Mouse (Mus musculus): ENCODE data around the gene Morc1. TPM values are rescaled to one million over a fixed set of nuclear protein-coding genes. Genes with fewer than 3 reads are reported as not detected.
A peak's percentile ranks its signal among the peaks of the same experiment; 100 is the strongest.

The Morc1 gene
- polyA plus RNA-seq, 1 experiment from 2014 or later = not detected

DNA sequence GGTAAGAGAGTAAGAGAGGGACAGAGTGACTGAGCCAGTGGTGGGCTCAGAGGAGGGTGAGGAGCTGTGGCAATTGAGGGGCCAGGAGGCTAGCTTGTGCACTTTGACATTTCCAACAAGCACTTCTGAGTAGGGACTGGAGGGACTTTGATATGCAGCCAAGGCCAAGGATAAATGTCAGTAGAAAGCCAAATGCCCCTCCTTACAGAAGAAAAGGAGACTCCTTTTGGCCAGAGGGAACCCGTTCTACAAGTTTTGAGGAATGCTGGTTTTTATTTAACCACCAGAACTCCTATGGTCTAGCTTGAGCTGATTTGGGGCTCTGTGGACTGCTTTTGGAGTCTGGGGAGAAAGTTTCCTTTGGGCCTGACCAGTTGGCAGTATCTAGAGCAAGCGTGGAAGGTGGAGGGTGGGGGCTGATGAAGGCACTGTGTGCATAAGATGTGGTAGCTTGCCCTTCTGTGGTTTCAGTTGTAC, 172.7 kb downstream of the Morc1 start:
- no peak overlapping the region for H3K9ac ChIP-seq (ENCODE audit: low read length)
- DNase-seq (ENCODE audit: low spot score) (no peak), ATAC-seq (ENCODE audit: insufficient number of reproducible peaks, low FRiP score, low TSS enrichment, low read depth) (no peak)
- no peak overlapping the region for H3K4me2 ChIP-seq (ENCODE audit: low read depth, severe bottlenecking)
- 88% methylated on average over 2 of the region's 2 CpGs for whole genome bisulfite sequencing
- no peaks in the 10 kb centered on the region for H3K4me1 ChIP-seq (ENCODE audit: control insufficient read depth, insufficient read depth, low read length)
- no peak overlapping the region for H3K4me3 ChIP-seq (ENCODE audit: low read depth, low read length)
- H3K36me3 ChIP-seq (ENCODE audit: control insufficient read depth, insufficient read depth, low read length) = no peaks in the 10 kb centered on the region
- H3K9me3 ChIP-seq (ENCODE audit: control insufficient read depth, low read length) = no peaks in the 10 kb centered on the region
- no peaks in the 10 kb centered on the region for H3K27me3 ChIP-seq (ENCODE audit: control insufficient read depth, insufficient read depth, low read length)
- no peak overlapping the region for H3K27ac ChIP-seq (replicated peaks; ENCODE audit: low read depth, low read length)

DNA sequence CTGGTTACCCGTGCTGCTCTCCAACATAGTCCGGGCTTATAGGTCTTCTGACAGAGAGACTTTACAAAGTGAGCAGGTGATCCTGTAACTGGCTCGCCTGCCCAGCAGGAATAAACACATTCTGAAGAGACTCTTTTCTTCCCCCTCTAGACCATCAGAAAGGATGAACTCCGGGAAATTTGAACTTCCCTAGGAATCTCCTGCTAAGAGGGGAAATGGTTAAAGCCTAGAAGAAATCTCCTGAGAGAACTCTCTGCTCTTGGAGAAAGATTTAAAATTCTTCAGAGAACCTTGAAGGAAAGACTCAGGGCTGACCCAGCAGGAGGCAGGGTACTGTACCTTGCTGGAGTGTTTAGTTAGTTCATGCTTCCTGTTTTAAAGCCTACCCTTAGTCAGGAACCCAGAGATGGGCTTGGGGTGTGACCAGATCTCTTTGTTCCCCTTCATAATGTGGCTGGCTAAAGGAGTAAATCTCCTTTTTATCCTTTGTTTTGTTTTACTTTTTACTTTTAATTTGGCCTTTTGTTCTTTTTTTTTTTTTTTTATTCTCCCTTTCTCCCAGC, 175.5 kb downstream of the Morc1 start:
- Histone ChIP-seq H3K36me3 (ENCODE audit: control insufficient read depth, insufficient read depth, low read length) (no peaks in the 10 kb centered on the region), H3K9ac (ENCODE audit: low read length) (no peak overlapping the region), H3K4me1 (ENCODE audit: control insufficient read depth, insufficient read depth, low read length) (no peaks in the 10 kb centered on the region), H3K27me3 (ENCODE audit: control insufficient read depth, insufficient read depth, low read length) (no peaks in the 10 kb centered on the region), H3K9me3 (ENCODE audit: control insufficient read depth, low read length) (no peaks in the 10 kb centered on the region), H3K4me2 (ENCODE audit: low read depth, severe bottlenecking) (no peak overlapping the region), H3K4me3 (ENCODE audit: low read depth, low read length) (no peak overlapping the region), H3K27ac (replicated peaks; ENCODE audit: low read depth, low read length) (no peak overlapping the region)
- WGBS = 70% methylated on average over 4 of the region's 4 CpGs
- no peak for ATAC-seq (ENCODE audit: insufficient number of reproducible peaks, low FRiP score, low TSS enrichment, low read depth)
- no peak for DNase-seq (ENCODE audit: low spot score)

DNA sequence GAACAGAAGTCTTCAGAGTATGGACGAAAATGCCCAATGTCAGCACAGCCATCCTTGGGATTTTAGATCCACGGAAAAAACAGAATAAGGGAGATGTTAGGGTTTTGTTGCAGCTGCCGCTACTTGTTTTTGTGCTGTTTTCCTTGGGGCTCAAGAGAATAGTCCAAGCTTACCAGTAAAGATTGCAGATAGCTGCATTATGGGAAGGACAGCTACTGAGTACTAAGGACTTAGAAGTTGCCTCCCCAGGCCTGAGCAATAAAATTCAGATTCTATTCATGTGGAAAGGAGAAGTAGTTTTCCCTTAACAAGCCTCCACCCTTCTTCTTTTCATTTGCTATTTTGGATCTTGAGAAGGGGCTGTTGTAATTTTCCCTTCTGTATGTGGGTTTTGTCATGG, 177.2 kb downstream of the Morc1 start:
- H3K4me1 ChIP-seq (ENCODE audit: control insufficient read depth, insufficient read depth, low read length) = no peaks in the 10 kb centered on the region
- no peak overlapping the region for H3K4me2 ChIP-seq (ENCODE audit: low read depth, severe bottlenecking)
- WGBS = 86% methylated on average over 3 of the region's 3 CpGs
- no peaks in the 10 kb centered on the region for H3K9me3 ChIP-seq (ENCODE audit: control insufficient read depth, low read length)
- no peak overlapping the region for H3K9ac ChIP-seq (ENCODE audit: low read length)
- no peaks in the 10 kb centered on the region for H3K27me3 ChIP-seq (ENCODE audit: control insufficient read depth, insufficient read depth, low read length)
- DNase-seq (ENCODE audit: low spot score) = no peak
- H3K27ac ChIP-seq (replicated peaks; ENCODE audit: low read depth, low read length) = no peak overlapping the region
- no peaks in the 10 kb centered on the region for H3K36me3 ChIP-seq (ENCODE audit: control insufficient read depth, insufficient read depth, low read length)
- no peak overlapping the region for H3K4me3 ChIP-seq (ENCODE audit: low read depth, low read length)
- ATAC-seq (ENCODE audit: insufficient number of reproducible peaks, low FRiP score, low TSS enrichment, low read depth) = no peak

DNA sequence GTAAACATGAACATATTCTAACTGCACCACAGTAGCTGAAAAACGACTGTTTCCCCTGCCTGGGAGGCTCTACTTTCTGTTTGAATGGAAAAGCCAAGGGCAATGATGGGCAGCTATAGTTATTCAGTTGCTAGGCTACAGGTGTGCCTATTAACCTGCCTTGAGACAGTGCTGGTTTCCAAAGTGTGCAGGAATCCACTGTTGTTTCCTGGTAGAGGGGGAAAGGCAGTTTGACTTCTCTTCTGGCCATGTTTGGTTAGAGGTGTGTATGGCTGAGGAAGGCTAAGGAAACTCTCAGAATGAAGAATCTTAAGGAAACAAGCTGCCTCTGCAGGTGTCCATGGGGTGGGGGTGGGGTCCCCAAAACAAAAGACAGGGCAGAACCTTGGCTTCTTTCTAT, 179.8 kb downstream of the Morc1 start:
- H3K27ac ChIP-seq (replicated peaks; ENCODE audit: low read depth, low read length) = no peak overlapping the region
- H3K9me3 ChIP-seq (ENCODE audit: control insufficient read depth, low read length) = no peaks in the 10 kb centered on the region
- DNase-seq (ENCODE audit: low spot score) (no peak), ATAC-seq (ENCODE audit: insufficient number of reproducible peaks, low FRiP score, low TSS enrichment, low read depth) (no peak)
- H3K4me1 ChIP-seq (ENCODE audit: control insufficient read depth, insufficient read depth, low read length) = no peaks in the 10 kb centered on the region
- no peak overlapping the region for H3K4me2 ChIP-seq (ENCODE audit: low read depth, severe bottlenecking)
- 74% methylated on average over 1 of the region's 1 CpGs for WGBS
- no peak overlapping the region for H3K9ac ChIP-seq (ENCODE audit: low read length)
- H3K27me3 ChIP-seq (ENCODE audit: control insufficient read depth, insufficient read depth, low read length) = no peaks in the 10 kb centered on the region
- H3K36me3 ChIP-seq (ENCODE audit: control insufficient read depth, insufficient read depth, low read length) = no peaks in the 10 kb centered on the region
- no peak overlapping the region for H3K4me3 ChIP-seq (ENCODE audit: low read depth, low read length)

DNA sequence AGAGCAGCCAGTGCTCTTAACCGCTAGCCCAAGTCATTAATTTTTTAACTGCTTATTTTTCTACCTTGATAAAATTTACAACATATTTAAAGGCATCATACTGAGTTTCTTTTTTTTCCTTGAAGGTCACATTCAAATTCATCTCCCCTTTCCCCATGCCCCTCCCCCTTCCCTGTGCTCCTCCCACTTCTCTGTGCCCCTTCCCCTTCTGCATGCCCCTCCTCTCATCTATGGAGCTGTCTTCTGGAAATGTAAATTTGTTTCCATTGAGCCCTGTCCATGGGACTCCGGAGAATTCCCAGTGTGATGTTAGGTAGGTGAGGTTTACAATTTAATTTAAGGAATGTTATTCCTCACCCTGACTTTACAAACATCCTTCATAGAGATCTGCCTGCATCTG, 180.4 kb downstream of the Morc1 start:
- H3K9me3 ChIP-seq (ENCODE audit: control insufficient read depth, low read length) = no peaks in the 10 kb centered on the region
- no peaks in the 10 kb centered on the region for H3K27me3 ChIP-seq (ENCODE audit: control insufficient read depth, insufficient read depth, low read length)
- H3K27ac ChIP-seq (replicated peaks; ENCODE audit: low read depth, low read length) = no peak overlapping the region
- H3K4me2 ChIP-seq (ENCODE audit: low read depth, severe bottlenecking) = no peak overlapping the region
- no peaks in the 10 kb centered on the region for H3K4me1 ChIP-seq (ENCODE audit: control insufficient read depth, insufficient read depth, low read length)
- H3K4me3 ChIP-seq (ENCODE audit: low read depth, low read length) = no peak overlapping the region
- H3K36me3 ChIP-seq (ENCODE audit: control insufficient read depth, insufficient read depth, low read length) = no peaks in the 10 kb centered on the region
- 90% methylated on average over 2 of the region's 2 CpGs for WGBS
- no peak for DNase-seq (ENCODE audit: low spot score)
- H3K9ac ChIP-seq (ENCODE audit: low read length) = no peak overlapping the region
- no peak for ATAC-seq (ENCODE audit: insufficient number of reproducible peaks, low FRiP score, low TSS enrichment, low read depth)

DNA sequence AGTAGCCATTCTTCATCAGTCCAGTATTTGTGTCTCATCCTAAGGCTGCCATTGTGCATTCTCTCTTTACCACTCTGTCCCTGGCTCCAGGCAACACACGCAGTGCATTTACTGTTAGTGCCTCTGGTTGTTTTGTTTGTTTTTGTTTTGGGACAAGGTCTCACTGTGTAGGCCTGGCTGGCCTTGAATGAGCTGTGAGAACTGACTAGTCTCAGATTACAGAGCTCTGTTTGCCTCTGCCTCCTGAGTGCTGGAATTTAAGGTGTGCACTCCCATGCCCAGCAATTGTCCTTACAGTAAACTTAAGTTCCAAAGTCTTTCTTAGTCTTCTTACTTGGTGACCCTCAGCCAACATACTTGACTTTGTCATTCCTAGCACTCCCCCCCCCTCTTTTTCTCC, 182.7 kb downstream of the Morc1 start:
- Histone ChIP-seq H3K4me1 (ENCODE audit: control insufficient read depth, insufficient read depth, low read length) (no peaks in the 10 kb centered on the region), H3K9ac (ENCODE audit: low read length) (no peak overlapping the region), H3K27ac (replicated peaks; ENCODE audit: low read depth, low read length) (no peak overlapping the region), H3K27me3 (ENCODE audit: control insufficient read depth, insufficient read depth, low read length) (no peaks in the 10 kb centered on the region), H3K4me2 (ENCODE audit: low read depth, severe bottlenecking) (no peak overlapping the region), H3K4me3 (ENCODE audit: low read depth, low read length) (no peak overlapping the region), H3K36me3 (ENCODE audit: control insufficient read depth, insufficient read depth, low read length) (no peaks in the 10 kb centered on the region), H3K9me3 (ENCODE audit: control insufficient read depth, low read length) (no peaks in the 10 kb centered on the region)
- no peak for DNase-seq (ENCODE audit: low spot score)
- 34% methylated on average over 1 of the region's 1 CpGs for WGBS
- 0 out of 2 replicates have a peak, but pooled peaks have one; percentile 44 for ATAC-seq (ENCODE audit: insufficient number of reproducible peaks, low FRiP score, low TSS enrichment, low read depth)

DNA sequence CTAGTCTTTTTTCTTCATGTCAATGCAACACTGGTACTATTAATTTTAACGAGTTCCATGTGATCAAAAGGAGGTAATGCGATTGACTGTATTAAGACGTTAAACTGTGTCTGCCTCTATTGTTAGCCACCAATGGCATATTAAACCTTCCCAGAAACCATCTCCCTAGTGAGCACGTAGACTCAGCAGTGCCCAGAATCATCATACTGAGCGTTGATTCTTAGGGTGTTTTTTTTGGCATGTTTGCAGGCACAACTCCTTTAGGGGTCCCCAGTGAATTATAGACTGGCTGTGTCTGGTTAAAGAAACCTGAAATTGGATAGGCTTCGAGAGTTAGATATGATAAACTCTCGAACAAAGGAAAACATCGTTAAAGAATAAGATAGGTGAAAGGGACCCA, 189.5 kb downstream of the Morc1 start:
- H3K4me3 ChIP-seq (ENCODE audit: low read depth, low read length) = no peak overlapping the region
- 41% methylated on average over 8 of the region's 8 CpGs for WGBS
- H3K9me3 ChIP-seq (ENCODE audit: control insufficient read depth, low read length) = no peaks in the 10 kb centered on the region
- H3K36me3 ChIP-seq (ENCODE audit: control insufficient read depth, insufficient read depth, low read length) = no peaks in the 10 kb centered on the region
- no peak overlapping the region for H3K4me2 ChIP-seq (ENCODE audit: low read depth, severe bottlenecking)
- no peaks in the 10 kb centered on the region for H3K27me3 ChIP-seq (ENCODE audit: control insufficient read depth, insufficient read depth, low read length)
- no peak for ATAC-seq (ENCODE audit: insufficient number of reproducible peaks, low FRiP score, low TSS enrichment, low read depth)
- no peak overlapping the region for H3K27ac ChIP-seq (replicated peaks; ENCODE audit: low read depth, low read length)
- H3K4me1 ChIP-seq (ENCODE audit: control insufficient read depth, insufficient read depth, low read length) = no peaks in the 10 kb centered on the region
- no peak overlapping the region for H3K9ac ChIP-seq (ENCODE audit: low read length)
- DNase-seq (ENCODE audit: low spot score) = no peak

DNA sequence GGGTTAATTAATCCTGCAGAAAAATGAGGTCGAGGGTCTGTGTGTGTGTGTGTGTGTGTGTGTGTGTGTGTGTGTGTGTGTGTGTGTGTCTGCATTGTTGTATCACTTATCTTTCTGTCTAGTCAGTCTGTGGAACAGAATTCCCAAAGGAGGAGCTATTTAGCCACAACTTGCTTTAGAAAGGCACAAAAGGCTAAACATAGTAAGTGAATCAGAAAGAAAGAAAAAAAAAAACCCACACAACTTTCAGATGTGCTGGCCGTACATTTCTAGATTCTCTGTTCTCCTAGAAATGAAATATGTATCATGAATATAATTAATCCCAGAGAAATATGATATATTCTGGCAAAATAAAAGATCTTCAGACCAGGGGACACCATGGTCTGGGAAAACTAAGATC, 190.0 kb downstream of the Morc1 start:
- no peak for ATAC-seq (ENCODE audit: insufficient number of reproducible peaks, low FRiP score, low TSS enrichment, low read depth)
- H3K9ac ChIP-seq (ENCODE audit: low read length) = no peak overlapping the region

DNA sequence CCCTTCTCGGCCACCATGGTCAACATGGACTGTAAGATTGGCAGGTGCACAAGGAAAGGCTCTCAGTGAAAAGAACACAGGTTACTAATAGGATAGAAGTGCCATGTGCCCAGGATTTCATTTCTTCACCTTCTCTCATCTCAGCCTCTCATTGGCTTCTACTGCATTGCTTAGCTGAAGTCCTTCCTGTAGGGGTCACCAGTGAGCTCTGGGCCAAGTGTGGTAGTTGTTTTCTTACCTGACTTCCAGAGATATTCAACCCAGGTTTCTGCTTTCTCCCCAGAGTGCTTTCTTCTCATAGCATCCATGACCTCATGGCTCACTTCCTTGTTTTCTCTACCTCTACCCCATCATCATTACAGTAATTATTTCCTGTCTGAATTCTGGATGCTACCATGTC, 192.4 kb downstream of the Morc1 start:
- Histone ChIP-seq H3K4me2 (ENCODE audit: low read depth, severe bottlenecking) (no peak overlapping the region), H3K9me3 (ENCODE audit: control insufficient read depth, low read length) (no peaks in the 10 kb centered on the region), H3K36me3 (ENCODE audit: control insufficient read depth, insufficient read depth, low read length) (no peaks in the 10 kb centered on the region), H3K27me3 (ENCODE audit: control insufficient read depth, insufficient read depth, low read length) (no peaks in the 10 kb centered on the region), H3K9ac (ENCODE audit: low read length) (no peak overlapping the region), H3K4me1 (ENCODE audit: control insufficient read depth, insufficient read depth, low read length) (no peaks in the 10 kb centered on the region), H3K27ac (replicated peaks; ENCODE audit: low read depth, low read length) (no peak overlapping the region), H3K4me3 (ENCODE audit: low read depth, low read length) (no peak overlapping the region)
- WGBS = 94% methylated on average over 1 of the region's 1 CpGs
- ATAC-seq (ENCODE audit: insufficient number of reproducible peaks, low FRiP score, low TSS enrichment, low read depth) (no peak), DNase-seq (ENCODE audit: low spot score) (no peak)

More for the DNA sequence above, 190.0 kb downstream of the Morc1 start:
- Histone ChIP-seq H3K4me3 (ENCODE audit: low read depth, low read length) (no peak overlapping the region), H3K4me2 (ENCODE audit: low read depth, severe bottlenecking) (no peak overlapping the region), H3K4me1 (ENCODE audit: control insufficient read depth, insufficient read depth, low read length) (no peaks in the 10 kb centered on the region), H3K27ac (replicated peaks; ENCODE audit: low read depth, low read length) (no peak overlapping the region), H3K9me3 (ENCODE audit: control insufficient read depth, low read length) (no peaks in the 10 kb centered on the region), H3K36me3 (ENCODE audit: control insufficient read depth, insufficient read depth, low read length) (no peaks in the 10 kb centered on the region), H3K27me3 (ENCODE audit: control insufficient read depth, insufficient read depth, low read length) (no peaks in the 10 kb centered on the region)
- 41% methylated on average over 2 of the region's 2 CpGs for WGBS
- DNase-seq (ENCODE audit: low spot score) = no peak

Measured in limb, embryonic 11.5 days (tissue).